Mouse (Mus musculus) cortical plate, adult 2 months (tissue): ENCODE data around the gene Ikzf3. TPM values are rescaled to one million over a fixed set of nuclear protein-coding genes. Genes with fewer than 3 reads are reported as not detected.

ENCODE experiments used
- H3K27ac ChIP-seq: fragments of 200-500 bp; 2 replicates; pipeline ENCODE4 v1.5.1; 2012; ENCODE audit warnings: low read length, control low read depth, inconsistent platforms; ENCODE audit not compliant: insufficient read depth
- H3K4me1 ChIP-seq: fragments of 200-500 bp; 2 replicates; pipeline ENCODE4 v1.6.1; 2011; ENCODE audit warnings: low read length; ENCODE audit not compliant: control insufficient read depth, insufficient read depth
- H3K4me3 ChIP-seq: fragments of 200-500 bp; 2 replicates; pipeline ENCODE4 v1.5.1; 2011; ENCODE audit warnings: mild to moderate bottlenecking, low read length, control low read depth; ENCODE audit not compliant: insufficient read depth
- CTCF ChIP-seq: fragments of 200-500 bp; IDR thresholded peaks from 2 replicates; pipeline ENCODE4 v1.5.1; 2011; ENCODE audit warnings: mild to moderate bottlenecking, control low read depth, low read length; ENCODE audit not compliant: insufficient read depth; ENCODE audit errors: extremely low read depth
- POLR2A ChIP-seq: fragments of 200-500 bp; IDR thresholded peaks from 2 replicates; pipeline ENCODE4 v1.6.1; 2011; ENCODE audit warnings: mild to moderate bottlenecking, low read length, control low read depth; ENCODE audit not compliant: insufficient read depth; ENCODE audit errors: extremely low read depth
- polyA plus RNA-seq: library from polyadenylated mRNA; depleted of rRNA; stranded (reverse); fragments of >200 nt; gene quantifications from 2 replicates; pipeline ENCODE4 v1.2.3, GENCODE M21; 2012

The Ikzf3 gene
- polyA plus RNA-seq, 1 experiment = 0.44 TPM

- peak overlapping the region; percentile 21; the same call in 1 of the 2 replicates for H3K4me3 ChIP-seq
- H3K4me1 ChIP-seq = no peaks in the 10 kb centered on the region
- TF ChIP-seq CTCF (no peak), POLR2A (no peak)
- no peak overlapping the region for H3K27ac ChIP-seq
Observed at GRCm38 (mm10) chr11:98446562-98447474, 99.0 kb downstream of the Ikzf3 start.

DNA sequence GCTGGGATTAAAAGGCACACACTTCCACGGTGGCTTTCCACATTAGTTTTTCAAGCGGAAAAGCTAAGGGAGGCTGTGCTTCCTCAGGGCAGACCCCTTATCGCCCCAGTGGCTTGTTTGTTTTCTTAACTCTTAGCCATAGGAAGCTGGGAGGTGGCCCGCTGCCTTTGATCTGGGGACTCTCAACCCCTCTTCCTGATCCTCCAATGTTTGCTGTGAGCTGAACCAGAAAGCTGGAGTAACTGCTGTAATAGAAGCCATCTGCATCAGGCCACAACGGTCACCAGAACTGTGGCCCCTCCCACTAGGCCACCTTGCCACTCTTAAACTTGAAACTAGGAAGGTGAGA is 99.6 kb downstream of the Ikzf3 start, which contains the start of gene Grb7:
TSS of gene Grb7 (plus strand) at position 182 of the 349 bp plus-strand sequence.
- TF ChIP-seq CTCF (no peak), POLR2A (no peak)
- H3K4me1 ChIP-seq = no peaks in the 10 kb centered on the region
- peak within 1 kb of the TSS; percentile 21; the same call in 1 of the 2 replicates for H3K4me3 ChIP-seq
- H3K27ac ChIP-seq = no peak within 1 kb of the TSS

DNA sequence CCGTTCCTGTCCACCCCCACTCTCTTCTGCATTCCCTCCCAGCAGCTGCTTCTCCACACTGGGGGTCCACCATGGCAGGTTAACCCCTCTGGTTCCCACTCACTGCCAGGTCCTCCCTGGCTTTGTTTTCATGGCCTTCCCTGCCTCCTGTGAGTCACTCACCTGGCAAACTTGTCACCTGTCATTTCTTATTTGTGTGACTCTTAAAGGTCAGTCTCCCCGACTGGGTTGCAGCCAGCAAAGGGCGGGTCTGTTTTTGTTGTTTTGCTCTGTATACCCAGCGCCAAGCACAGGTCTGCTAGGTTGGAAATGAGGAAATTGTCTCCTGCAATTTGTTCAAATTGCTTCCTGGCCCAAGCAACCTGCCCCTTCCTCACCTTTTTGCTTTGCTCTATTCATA is 100.2 kb downstream of the Ikzf3 start:
- Histone ChIP-seq H3K4me3 (no peak overlapping the region), H3K4me1 (no peaks in the 10 kb centered on the region), H3K27ac (no peak overlapping the region)
- TF ChIP-seq POLR2A = no peak
- no peak for TF ChIP-seq CTCF

DNA sequence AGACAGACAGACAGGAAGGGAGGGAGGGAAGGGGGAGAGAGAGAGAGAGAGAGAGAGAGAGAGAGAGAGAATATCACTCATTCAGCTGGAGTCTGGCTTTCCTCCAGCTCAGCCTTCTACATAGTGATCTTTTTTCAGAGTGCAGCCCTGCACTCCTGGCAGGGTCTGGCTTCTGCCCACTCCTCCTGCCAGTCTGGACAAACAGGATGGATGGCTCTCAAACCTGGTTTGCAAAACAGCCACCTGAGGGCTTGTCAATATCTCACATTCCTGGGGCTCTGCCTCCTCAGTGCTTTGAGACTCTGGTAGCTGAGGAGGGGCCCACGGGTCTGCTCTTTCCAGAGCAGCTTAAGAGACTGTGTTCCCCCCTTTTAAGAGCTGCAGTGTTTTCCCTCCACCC is 100.6 kb downstream of the Ikzf3 start:
- no peak overlapping the region for H3K27ac ChIP-seq
- H3K4me1 ChIP-seq = no peaks in the 10 kb centered on the region
- H3K4me3 ChIP-seq = no peak overlapping the region
- TF ChIP-seq POLR2A (no peak), CTCF (no peak)

GRCm38 (mm10) chr11:98443688-98444087 is 102.1 kb downstream of the Ikzf3 start:
- no peak overlapping the region for H3K27ac ChIP-seq
- H3K4me1 ChIP-seq = no peaks in the 10 kb centered on the region
- no peak overlapping the region for H3K4me3 ChIP-seq
- no peak for TF ChIP-seq CTCF

DNA sequence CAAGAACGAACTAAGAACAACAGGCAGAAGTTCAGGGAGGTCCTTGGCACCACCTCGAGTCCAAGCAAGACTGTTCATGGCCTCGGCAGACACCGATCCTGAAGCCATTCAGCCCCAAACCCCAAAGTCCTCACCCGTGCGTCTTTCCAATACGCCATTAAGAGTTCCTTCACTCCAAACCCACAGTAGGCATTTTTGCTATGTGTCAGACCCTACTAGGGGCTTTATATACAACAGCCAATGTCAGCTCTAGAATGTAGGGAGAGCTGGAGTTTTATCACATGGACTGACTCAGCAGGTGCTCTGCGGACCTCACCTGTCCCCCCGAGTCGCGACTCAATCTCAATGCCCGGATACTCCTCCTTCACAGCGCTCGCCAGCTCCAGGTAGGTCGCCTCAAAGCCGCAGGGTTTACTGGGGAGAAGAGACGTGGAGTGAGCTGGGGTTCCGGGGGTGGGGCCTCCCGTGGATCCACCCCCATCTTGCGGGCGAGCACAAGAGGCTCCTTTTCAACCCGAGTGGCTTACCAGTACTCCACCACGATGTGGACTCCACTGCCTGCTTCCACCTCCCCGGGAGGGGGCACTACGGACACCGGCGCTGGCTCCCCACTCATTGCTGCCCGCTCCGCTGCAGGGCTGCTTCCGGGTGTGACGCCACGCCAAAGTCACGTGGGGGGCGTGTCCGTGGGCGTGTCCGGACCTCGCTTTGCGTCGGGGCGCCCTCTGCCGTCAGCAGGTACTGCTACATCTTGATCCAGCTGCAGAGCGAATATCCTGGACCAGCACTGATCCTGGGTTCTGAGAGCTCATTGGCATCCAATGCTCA is 107.3 kb downstream of the Ikzf3 start, which contains the start of gene Mien1:
TSS of gene Mien1 (minus strand) at position 661 of the 828 bp plus-strand sequence.
- H3K27ac ChIP-seq = no peak within 1 kb of the TSS
- TF ChIP-seq CTCF (peak; percentile 83), POLR2A (peak; percentile 85)
- H3K4me3 ChIP-seq = peak within 1 kb of the TSS; percentile 64
- H3K4me1 ChIP-seq = no peaks in the 10 kb centered on the region

- no peak overlapping the region for H3K27ac ChIP-seq
Observed at GRCm38 (mm10) chr11:98437441-98437840, 108.4 kb downstream of the Ikzf3 start.

GRCm38 (mm10) chr11:98435723-98436122 is 110.1 kb downstream of the Ikzf3 start:
- Histone ChIP-seq H3K27ac (no peak overlapping the region), H3K4me1 (no peaks in the 10 kb centered on the region), H3K4me3 (no peak overlapping the region)
- TF ChIP-seq POLR2A (no peak), CTCF (no peak)

More at GRCm38 (mm10) chr11:98437441-98437840, 108.4 kb downstream of the Ikzf3 start:
- Histone ChIP-seq H3K4me3 (no peak overlapping the region; the same call in 1 of the 2 replicates), H3K4me1 (no peaks in the 10 kb centered on the region)
- TF ChIP-seq POLR2A (no peak), CTCF (no peak)

DNA sequence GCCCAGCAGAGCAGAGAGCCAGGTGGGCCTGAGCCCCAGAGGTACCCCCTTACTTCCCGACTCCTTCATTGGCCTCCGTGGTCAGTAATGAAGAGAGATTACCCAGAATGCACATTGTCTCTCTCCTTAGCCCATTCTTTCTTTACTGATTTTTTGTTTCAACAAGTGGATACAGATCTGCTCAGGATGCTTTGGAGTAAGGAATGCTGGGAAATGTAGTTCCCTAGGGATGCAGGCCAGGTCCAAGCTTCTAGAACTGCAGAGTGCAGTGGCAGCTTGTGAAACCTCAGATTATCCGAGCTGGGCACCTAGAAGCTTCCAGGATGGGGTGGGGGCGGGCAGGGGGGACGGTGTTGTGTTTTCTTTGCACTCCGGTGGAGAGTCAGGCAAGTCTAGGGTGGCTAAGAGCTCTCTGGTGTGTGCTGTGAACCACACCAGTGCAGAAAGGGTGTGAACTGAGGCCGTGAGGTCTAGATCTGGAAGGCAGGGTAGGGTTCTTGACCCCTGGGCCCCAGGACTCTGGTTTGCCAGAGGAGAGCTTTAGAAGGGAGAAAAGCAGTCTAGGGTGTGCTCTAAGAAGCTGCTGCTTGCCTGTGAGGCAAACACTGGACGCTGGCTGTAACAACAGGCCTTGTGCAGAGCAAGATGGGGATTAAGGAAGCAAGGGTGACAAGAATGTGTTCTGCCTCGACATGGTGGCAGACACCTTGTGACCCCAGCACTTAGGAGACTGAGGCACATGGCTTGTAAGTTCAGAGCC is 113.9 kb downstream of the Ikzf3 start:
- no peak overlapping the region for H3K4me3 ChIP-seq

More for the DNA sequence above, 113.9 kb downstream of the Ikzf3 start:
- no peak for TF ChIP-seq CTCF
- no peak for TF ChIP-seq POLR2A
- H3K27ac ChIP-seq = no peak overlapping the region
- H3K4me1 ChIP-seq = no peaks in the 10 kb centered on the region
